Mouse (Mus musculus) macrophage (primary cell): ENCODE measurements around the gene Cacna1g. TPM values are rescaled to one million over a fixed set of nuclear protein-coding genes. Genes with fewer than 3 reads are reported as not detected.
"Not testable (repeated sequence)": the region's sequence is repeated elsewhere in the genome, so short reads cannot be mapped to it uniquely, and the experiment has no call there.

ENCODE experiments used
- H3K27ac ChIP-seq: fragments of 350-480 bp; formaldehyde crosslinking; 2 replicates; pipeline ENCODE4 v1.9.0; 2021
- H3K36me3 ChIP-seq: fragments of 350-480 bp; formaldehyde crosslinking; 2 replicates; pipeline ENCODE4 v1.9.0; 2021; ENCODE audit errors: inconsistent target
- H3K4me3 ChIP-seq: fragments of 350-480 bp; formaldehyde crosslinking; 2 replicates; pipeline ENCODE4 v1.9.0; 2021; ENCODE audit errors: inconsistent target
- H3K79me2 ChIP-seq: fragments of 350-480 bp; formaldehyde crosslinking; 2 replicates; pipeline ENCODE4 v1.9.0; 2021; ENCODE audit errors: inconsistent target
- WGBS: methylation state at CpG from one replicate; pipeline ENCODE4 v1.1.7; 2026; ENCODE audit warnings: inconsistent platforms; ENCODE audit not compliant: missing documents; 5-methylcytosine and 5-hydroxymethylcytosine counted together
- polyA plus RNA-seq: library from polyadenylated mRNA; stranded (reverse); fragments of 250-400 nt; gene quantifications from 3 replicates; pipeline ENCODE4 v1.2.4, GENCODE M21; 2018; ENCODE audit warnings: inconsistent platforms

The Cacna1g gene
- polyA plus RNA-seq, 1 experiment from 2014 or later, result not detected

- Histone ChIP-seq H3K27ac (no peak overlapping the region), H3K36me3 (no peaks in the 10 kb centered on the region), H3K79me2 (no peaks in the 10 kb centered on the region), H3K4me3 (no peak overlapping the region)
- 74% methylated on average over 4 of the region's 4 CpGs for WGBS
Measured at GRCm38 (mm10) chr11:94414042-94414441, 60.0 kb downstream of the Cacna1g start.

- WGBS, result 29% methylated on average over 8 of the region's 8 CpGs
- no peak overlapping the region for H3K27ac ChIP-seq
- no peaks in the 10 kb centered on the region for H3K36me3 ChIP-seq
- H3K4me3 ChIP-seq, result no peak overlapping the region
- no peaks in the 10 kb centered on the region for H3K79me2 ChIP-seq
Measured at GRCm38 (mm10) chr11:94413516-94413915, 60.5 kb downstream of the Cacna1g start.

GRCm38 (mm10) chr11:94412998-94413469 is 61.0 kb downstream of the Cacna1g start:
- no peaks in the 10 kb centered on the region for H3K36me3 ChIP-seq
- H3K4me3 ChIP-seq, result no peak overlapping the region
- 18% methylated on average over 10 of the region's 10 CpGs for WGBS
- no peaks in the 10 kb centered on the region for H3K79me2 ChIP-seq
- H3K27ac ChIP-seq, result no peak overlapping the region

- Histone ChIP-seq H3K27ac (no peak overlapping the region), H3K36me3 (no peaks in the 10 kb centered on the region), H3K4me3 (no peak overlapping the region), H3K79me2 (no peaks in the 10 kb centered on the region)
- WGBS, result 37% methylated on average over 2 of the region's 2 CpGs
Measured at GRCm38 (mm10) chr11:94412562-94412961, 61.4 kb downstream of the Cacna1g start.

- no peaks in the 10 kb centered on the region for H3K79me2 ChIP-seq
- WGBS, result 64% methylated on average over 11 of the region's 11 CpGs
- no peaks in the 10 kb centered on the region for H3K36me3 ChIP-seq
- H3K27ac ChIP-seq, result no peak overlapping the region
- H3K4me3 ChIP-seq, result no peak overlapping the region
Measured at GRCm38 (mm10) chr11:94407803-94408321, 66.1 kb downstream of the Cacna1g start.

- no peaks in the 10 kb centered on the region for H3K79me2 ChIP-seq
- 67% methylated on average over 6 of the region's 6 CpGs for WGBS
- no peak overlapping the region for H3K27ac ChIP-seq
- H3K4me3 ChIP-seq, result no peak overlapping the region
- no peaks in the 10 kb centered on the region for H3K36me3 ChIP-seq
Measured at GRCm38 (mm10) chr11:94405348-94405747, 68.7 kb downstream of the Cacna1g start.

GRCm38 (mm10) chr11:94404641-94405260 is 69.2 kb downstream of the Cacna1g start:
- no peak overlapping the region for H3K27ac ChIP-seq
- H3K36me3 ChIP-seq, result no peaks in the 10 kb centered on the region
- no peak overlapping the region for H3K4me3 ChIP-seq
- WGBS, result 25% methylated on average over 11 of the region's 11 CpGs
- H3K79me2 ChIP-seq, result no peaks in the 10 kb centered on the region

GRCm38 (mm10) chr11:94404178-94404577 is 69.8 kb downstream of the Cacna1g start:
- WGBS, result 87% methylated on average over 5 of the region's 5 CpGs
- no peak overlapping the region for H3K4me3 ChIP-seq
- no peaks in the 10 kb centered on the region for H3K79me2 ChIP-seq
- no peaks in the 10 kb centered on the region for H3K36me3 ChIP-seq
- no peak overlapping the region for H3K27ac ChIP-seq

- no peak overlapping the region for H3K27ac ChIP-seq
- no peaks in the 10 kb centered on the region for H3K36me3 ChIP-seq
- H3K4me3 ChIP-seq, result no peak overlapping the region
- H3K79me2 ChIP-seq, result no peaks in the 10 kb centered on the region
- WGBS, result 91% methylated on average over 10 of the region's 10 CpGs
Measured at GRCm38 (mm10) chr11:94403757-94404156, 70.2 kb downstream of the Cacna1g start.

GRCm38 (mm10) chr11:94402731-94403130 is 71.3 kb downstream of the Cacna1g start:
- H3K36me3 ChIP-seq, result no peaks in the 10 kb centered on the region
- H3K79me2 ChIP-seq, result no peaks in the 10 kb centered on the region
- 97% methylated on average over 5 of the region's 5 CpGs for WGBS

GRCm38 (mm10) chr11:94402029-94402428 is 72.0 kb downstream of the Cacna1g start:
- 92% methylated on average over 3 of the region's 4 CpGs for WGBS
- H3K4me3 ChIP-seq, H3K36me3 ChIP-seq, H3K27ac ChIP-seq, H3K79me2 ChIP-seq: not testable (repeated sequence)

More at GRCm38 (mm10) chr11:94402731-94403130, 71.3 kb downstream of the Cacna1g start:
- Histone ChIP-seq H3K4me3 (no peak overlapping the region), H3K27ac (no peak overlapping the region)

GRCm38 (mm10) chr11:94400996-94401395 is 73.0 kb downstream of the Cacna1g start:
- no peak overlapping the region for H3K27ac ChIP-seq
- WGBS, result 66% methylated on average over 6 of the region's 6 CpGs
- no peaks in the 10 kb centered on the region for H3K36me3 ChIP-seq
- H3K79me2 ChIP-seq, result no peaks in the 10 kb centered on the region
- no peak overlapping the region for H3K4me3 ChIP-seq

GRCm38 (mm10) chr11:94394107-94394506 is 79.9 kb downstream of the Cacna1g start:
- Histone ChIP-seq H3K27ac (no peak overlapping the region), H3K79me2 (peaks cover 28% of the 10 kb centered on the region), H3K4me3 (no peak overlapping the region), H3K36me3 (no peaks in the 10 kb centered on the region)
- 87% methylated on average over 7 of the region's 7 CpGs for WGBS

- not testable (repeated sequence) for H3K27ac ChIP-seq, H3K4me3 ChIP-seq, H3K36me3 ChIP-seq
- 80% methylated on average over 4 of the region's 4 CpGs for WGBS
- peaks cover 34% of the 10 kb centered on the region for H3K79me2 ChIP-seq
Measured at GRCm38 (mm10) chr11:94393490-94393889, 80.5 kb downstream of the Cacna1g start.

GRCm38 (mm10) chr11:94392672-94393109 is 81.3 kb downstream of the Cacna1g start, which contains the start of gene Abcc3:
Abcc3 (minus strand) TSS chr11:94392997.
- peaks cover 42% of the 10 kb centered on the region for H3K79me2 ChIP-seq
- peak within 1 kb of the TSS; percentile 74 for H3K27ac ChIP-seq
- H3K36me3 ChIP-seq, result no peaks in the 10 kb centered on the region
- H3K4me3 ChIP-seq, result peak within 1 kb of the TSS; percentile 74
- 2% methylated on average over 19 of the region's 20 CpGs for WGBS
